Mouse (Mus musculus): Measurements from ENCODE around the gene Tfec.

The Tfec gene

DNA sequence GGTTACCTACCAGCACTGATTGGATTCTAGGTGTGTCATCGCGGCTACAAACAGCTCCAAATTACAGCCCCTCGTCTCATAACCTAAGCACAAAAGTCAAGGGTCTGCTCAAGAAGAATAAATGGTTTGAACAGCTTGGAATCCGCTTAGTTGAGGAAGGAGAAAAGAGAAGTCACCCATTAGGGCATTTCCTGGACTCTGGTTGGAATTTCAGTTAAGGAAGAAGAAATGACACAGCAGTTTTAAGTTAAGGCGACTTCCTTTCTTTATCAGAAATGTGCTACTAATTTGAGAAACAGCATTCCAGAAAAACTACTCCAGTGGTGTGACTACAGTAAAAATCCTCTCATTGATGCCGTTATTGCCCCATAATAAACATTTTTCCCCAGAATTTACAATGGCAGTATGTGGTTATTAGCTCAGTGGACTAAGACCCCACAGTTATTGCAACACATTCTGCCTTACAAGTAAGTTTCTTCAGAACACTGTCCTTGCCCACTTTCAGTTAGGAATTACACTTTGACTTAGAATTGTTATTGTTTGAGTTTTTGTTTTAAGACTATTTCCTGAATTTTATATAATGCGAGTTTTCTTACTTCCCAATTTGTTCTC lies at the start of gene Tfec:
Tfec (minus strand) TSS at position 191 of the 612 bp plus-strand sequence.
- in situ Hi-C loops (cut with MboI, MseI), result no loop called here

DNA sequence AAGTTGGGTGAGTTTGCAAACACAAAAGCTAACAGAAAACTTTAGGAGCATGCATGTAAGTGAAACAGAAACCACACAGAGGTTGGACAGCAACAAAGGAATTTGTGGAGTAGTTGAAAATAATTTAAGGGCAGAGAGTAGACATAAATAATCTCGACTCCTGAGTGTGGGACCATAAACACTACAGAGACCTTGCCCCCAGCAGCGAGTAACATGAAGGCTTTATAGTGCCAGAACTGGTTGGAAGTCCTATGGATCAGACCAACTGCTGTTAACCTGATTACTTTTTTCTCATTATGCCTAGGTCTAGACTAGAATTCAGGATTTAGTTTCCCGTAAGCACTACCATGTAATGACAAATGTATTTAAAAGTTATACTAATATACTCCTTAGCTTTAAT lies 49.6 kb upstream of the Tfec start:
- in situ Hi-C loops (cut with MboI, MseI), result no loop called here

DNA sequence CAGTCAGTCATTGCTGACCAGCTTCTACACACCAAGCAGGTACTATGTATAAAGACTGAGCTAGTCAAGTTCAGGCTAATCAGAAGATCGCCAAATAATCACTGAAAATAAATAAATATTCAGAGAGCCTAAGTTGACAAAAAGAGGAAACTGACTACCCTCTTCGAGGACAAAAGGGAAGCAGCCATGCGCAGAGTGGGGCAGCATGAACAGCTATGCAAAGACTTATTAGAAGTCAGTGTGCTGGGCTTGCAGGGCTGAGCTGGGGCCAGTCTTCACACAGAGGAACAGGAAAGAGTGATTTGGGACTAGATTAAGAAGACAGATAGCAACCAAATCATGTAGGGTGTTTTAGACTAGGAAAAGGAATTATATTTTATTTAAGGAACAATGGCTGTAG lies 45.3 kb upstream of the Tfec start:
- in situ Hi-C loops (cut with MboI, MseI), result no loop called here

DNA sequence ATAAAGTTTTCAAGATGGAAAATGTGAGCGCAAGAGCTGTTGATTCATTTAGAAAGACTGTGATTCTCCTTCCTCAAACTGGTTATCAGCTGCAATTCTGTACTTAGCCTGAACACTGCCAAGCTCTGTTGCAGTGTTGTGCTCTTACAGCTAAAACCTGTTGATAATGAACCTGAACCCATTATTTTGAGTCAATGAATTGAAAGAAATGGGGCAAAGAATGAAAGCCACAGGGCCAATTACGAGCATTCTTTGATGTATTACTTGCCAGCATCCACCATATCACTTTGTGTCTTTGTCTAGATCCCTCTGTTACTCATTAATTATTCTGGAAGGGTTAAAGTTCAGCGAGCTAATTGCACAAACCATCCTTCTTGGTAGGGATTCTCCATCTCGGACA lies 44.2 kb upstream of the Tfec start:
- in situ Hi-C loops (cut with MboI, MseI), result no loop called here

DNA sequence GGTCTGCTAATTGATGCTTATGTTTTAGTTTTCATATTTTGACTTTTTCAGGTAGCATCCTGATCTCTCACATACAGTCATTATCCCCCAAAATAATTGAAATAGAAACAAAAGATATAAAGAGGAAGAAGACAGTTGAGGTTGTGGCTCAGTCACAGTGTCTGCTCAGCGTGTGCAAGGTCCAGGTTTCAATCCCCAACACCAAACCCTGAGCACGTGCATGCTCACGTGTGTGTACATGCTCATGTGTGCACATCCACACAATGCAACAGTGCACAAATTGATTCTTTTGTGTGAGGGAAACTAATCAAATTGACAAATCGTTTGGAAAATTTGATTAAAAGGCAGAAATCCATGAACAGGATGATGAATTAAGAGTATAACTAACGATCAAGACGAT lies 32.8 kb upstream of the Tfec start:
- in situ Hi-C loops (cut with MboI, MseI), result no loop called here

DNA sequence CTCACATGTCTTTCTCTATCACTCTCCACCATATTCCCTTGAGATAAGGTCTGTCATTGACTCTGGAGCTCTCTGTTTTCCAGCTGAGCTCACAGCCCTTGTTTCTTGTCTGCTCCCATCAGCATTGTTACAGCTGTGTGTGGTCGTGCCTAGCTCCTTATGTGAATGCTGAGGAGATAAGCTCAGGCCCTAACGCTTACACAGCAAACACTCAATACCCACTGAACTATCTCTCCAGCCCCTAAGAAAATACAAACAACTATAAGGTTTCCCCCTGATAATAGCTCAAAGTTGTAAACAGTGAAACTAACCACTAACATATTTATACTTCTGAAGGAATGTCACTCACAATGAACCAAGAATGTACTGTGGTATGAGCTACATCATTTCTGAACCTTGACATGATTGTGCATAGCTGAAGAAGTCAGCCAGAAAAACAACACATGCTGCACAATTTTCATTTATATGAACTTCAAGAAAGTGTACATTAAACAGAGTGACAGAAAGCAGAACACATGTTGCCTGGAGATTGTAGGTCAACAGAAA lies 21.9 kb upstream of the Tfec start:
- in situ Hi-C loops (cut with MboI, MseI), result no loop called here

DNA sequence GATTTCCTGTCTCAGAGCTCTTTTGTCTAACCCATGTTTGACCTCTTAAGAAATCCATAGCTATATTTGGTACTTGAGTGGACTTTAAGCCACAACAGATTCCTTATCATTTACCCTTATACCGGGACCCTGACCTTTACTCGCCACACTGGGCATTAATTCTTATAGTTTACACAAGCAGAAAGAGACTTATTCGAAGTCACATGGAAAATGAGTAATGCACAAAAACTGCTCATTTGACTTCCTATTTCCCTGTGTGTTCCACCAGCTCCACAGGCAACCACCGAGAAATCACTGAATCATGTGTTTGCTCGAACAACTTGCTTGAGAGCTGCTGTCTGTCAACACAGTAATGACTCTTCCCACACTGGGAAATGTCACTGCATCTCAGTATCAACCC lies 6.4 kb downstream of the Tfec start:
- in situ Hi-C loops (cut with MboI, MseI), result no loop called here

DNA sequence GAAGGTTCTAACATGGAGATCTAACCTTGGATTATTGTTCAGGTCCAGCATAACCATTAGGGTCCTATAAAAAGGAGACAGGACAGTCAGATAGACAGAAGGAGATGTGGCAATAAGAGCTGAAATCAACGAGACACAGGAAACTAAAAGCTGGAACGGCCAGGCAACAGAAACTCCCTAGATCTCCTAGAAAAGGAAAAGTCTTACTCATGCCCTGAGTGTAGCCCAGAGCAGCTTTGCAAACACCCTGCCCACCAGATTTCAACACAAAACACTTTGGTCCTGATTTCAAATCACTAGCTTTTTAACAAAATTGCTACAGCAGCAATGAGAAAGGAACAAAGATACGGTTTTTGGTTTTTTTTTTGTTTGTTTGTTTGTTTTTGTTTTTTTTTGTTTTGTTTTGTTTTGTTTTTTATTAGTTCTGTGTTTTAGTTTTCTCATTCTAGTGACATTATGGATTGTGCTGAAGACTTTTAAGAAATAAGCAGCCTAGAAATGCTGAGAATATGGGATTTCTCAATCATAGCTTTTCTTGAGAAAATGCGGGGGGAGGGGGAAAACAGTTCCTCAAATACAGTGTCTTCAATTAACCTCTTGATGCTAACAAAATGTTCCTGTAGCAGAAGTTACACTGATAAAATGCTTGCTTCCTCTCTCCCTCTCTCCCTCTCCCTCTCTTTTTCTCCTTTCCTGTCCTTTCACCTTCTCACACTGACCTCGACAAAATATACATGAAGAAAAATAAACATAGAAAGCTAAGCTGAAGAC lies 14.5 kb downstream of the Tfec start:
- in situ Hi-C loops (cut with MboI, MseI), result no loop called here

DNA sequence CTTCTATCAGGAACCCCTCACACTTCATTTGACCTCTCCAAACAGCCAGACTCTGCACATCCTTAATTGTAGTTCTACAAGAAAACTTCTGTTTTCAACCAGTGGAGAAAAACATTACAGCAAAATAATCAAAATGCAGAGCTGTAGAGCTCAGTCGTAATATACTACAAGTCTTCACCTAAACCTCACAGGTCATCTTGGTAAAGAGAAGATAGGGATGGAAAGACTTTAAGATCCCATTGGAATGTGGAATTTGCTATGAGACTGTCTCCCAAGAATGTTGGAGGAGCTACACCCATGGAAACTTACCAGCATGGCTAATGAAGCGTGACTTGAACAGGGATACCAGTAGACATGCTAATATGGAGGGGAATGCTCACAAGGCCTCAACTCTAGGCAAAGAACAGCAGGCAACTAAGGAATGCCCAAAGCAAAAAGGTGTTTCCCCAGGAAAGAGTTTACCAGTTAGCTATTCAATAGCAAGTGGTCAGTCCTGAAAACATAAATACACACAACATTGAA lies 24.2 kb downstream of the Tfec start:
- in situ Hi-C loops (cut with MboI, MseI), result no loop called here

DNA sequence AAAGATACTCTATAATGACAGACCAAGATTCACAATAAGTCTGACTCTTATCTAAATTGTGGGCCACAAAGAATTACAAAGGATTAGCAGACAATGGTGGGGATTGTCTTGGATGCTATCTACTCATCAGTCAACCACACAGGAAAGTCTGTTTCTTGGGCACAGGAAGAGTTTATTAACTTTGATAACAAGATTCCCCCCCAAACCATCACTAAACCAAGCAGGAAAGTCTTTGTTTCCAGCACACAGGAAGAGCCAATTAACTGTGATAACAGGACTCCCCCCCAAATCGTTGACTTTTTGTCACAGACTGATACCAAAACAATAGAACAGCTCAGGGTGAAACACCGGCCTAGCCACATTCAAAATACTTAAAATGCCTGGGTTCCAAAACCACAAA lies 28.2 kb downstream of the Tfec start:
- in situ Hi-C loops (cut with MboI, MseI), result no loop called here

DNA sequence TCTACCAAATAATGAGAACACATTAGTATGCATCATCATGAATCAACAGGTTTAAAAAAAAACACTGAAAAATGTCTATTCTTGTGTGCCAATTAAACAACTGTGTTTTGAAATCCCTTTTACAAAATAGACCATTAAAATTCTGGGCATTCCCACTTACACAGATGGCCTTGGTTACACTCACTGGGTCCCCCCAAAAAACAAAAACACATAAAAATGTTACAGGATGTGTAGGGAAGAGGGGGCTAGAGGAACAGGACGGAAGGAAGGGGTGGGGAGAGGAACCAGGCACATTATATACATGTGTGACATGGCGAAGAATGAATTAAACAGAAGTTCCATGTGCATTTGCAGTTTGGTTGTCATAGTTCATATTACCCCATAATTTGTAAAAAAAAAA lies 29.9 kb downstream of the Tfec start:
- in situ Hi-C loops (cut with MboI, MseI), result no loop called here

DNA sequence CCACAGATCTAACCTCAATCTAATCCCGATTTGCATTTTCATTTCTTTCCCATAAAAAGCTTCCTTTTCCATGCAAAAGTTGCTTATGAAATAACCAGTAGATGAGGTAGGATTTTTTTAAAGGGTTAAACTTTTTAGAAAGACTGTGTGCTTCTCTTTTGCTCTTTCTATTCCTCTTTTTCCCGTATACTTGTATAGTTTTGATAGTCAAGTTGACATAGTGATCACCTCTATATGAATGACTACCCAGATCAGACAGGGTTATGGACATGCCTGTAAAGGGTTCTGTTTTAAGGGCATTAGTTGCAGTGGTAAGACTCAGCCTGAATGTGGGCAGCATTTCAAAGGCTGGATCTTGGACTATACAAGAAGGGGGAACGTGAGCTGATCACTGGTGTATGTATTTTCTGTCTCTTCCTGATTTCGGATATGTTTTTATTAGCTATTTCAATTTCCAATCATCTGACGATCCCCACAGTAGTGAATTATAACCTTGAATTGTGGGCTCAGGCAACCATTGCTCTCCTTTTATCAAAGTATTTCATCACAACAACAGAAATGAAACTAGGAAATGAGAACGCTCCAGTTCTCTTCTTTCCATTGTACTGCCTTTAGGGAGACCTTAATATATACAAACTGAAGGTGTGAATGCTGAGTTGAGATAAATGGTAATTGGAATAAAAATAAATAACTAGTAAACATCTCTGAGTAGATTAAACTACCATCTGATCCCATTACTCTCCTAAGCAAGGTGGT lies 35.3 kb downstream of the Tfec start:
- in situ Hi-C loops (cut with MboI, MseI), result no loop called here

DNA sequence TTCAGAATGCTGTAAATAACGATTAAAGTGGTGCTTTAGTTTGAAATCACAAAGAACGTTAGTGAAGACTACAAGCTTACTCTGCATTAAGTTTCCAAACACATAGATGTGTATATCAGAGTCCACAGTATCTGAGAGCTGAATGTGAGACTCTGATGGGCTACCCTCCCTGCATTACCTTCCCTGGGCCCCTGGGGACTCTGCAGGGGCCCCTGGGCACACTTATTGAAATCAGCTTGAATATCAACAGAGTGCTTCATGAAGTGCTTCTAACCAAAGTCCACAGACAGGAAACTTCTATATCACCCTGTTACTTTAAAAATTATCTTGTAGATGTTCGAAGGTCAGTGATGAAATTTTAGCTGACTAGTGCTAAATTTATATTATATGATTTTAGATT lies 36.2 kb downstream of the Tfec start:
- in situ Hi-C loops (cut with MboI, MseI), result no loop called here

DNA sequence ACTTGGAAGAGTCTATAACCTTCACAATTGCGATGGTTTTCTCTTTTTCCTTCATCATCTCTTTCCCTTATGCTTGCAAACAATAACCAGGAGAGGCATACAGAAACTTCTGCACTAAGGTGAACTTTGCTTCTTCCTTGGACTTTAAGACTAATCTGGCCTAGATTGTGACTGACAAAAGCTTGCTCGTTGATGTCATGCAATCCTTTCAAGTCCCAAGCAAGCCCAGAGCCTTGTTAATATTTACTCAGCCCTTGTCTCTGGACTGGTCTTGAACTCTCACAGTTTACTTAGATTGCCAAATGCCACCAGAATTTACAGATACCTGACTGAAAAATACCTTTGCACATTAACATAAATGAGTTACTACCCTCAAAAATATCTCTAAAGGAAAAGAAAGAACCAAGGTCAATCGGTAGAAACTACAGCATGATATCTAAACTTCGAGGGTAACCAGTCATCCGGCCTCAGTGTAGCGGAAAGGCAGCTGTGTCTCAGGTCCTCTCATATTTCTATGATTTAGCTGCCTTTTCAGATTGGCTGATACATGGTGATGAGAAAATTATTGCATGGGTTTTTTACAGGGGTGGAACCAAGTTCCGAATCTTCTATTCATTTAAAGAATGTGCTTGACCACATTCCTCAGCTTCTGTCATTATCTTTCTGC lies 42.2 kb downstream of the Tfec start:
- in situ Hi-C loops (cut with MboI, MseI), result no loop called here

DNA sequence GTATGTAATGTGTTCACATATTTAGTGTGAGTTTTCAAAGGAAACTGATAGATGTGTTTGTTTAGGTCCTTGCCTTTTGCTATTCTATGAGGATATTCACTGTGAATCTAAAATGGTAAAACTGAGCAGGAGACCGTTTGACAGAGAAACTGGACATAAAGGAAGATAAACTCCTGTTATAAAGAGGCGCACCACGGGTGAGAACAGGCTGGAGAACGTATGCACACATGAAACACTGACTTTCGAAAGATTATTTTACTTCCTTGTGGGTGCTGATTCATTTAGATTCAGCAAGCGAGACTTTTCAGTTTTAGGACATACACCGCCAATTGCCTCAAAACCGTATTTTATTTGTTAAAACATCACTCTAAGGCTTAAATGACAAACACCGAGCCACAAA lies 43.3 kb downstream of the Tfec start:
- in situ Hi-C loops (cut with MboI, MseI), result no loop called here

DNA sequence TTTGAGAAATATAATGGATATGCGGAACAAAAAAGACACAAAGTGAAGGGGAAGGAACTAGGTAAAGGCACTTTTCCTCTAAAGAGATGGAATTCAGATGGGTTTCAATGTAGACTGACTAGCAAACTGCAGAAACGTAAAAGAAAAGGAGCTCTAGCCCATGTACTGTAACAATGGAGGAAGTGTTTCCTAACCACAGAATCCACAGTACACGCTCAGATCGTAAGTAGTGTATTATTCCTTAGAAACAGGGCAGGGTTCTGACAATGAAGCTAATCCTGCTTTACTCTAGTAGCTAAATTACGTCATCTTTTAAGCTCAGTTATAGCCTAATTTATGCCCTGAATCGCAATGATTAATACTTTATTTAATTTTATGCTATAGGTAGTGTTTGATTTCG lies 51.7 kb downstream of the Tfec start:
- in situ Hi-C loops (cut with MboI, MseI), result no loop called here

DNA sequence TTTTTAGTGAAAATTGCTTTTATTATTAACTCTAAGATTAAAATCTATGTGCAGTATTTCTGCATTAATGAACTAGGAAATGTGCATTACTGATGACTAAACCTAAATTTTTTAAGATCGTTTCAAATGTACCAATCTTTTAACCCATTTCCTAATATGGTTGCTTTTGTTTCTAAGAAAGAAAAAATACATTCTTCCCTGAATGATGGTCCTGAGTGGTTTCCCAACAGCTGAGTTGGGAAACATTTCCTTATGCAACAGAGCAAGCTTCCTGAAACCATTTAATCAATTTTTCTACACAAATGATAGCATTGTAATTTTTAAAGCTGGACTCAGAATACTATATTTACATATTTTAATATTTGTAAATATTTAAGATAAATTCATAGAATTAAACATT lies 62.6 kb downstream of the Tfec start:
- in situ Hi-C loops (cut with MboI, MseI), result no loop called here

DNA sequence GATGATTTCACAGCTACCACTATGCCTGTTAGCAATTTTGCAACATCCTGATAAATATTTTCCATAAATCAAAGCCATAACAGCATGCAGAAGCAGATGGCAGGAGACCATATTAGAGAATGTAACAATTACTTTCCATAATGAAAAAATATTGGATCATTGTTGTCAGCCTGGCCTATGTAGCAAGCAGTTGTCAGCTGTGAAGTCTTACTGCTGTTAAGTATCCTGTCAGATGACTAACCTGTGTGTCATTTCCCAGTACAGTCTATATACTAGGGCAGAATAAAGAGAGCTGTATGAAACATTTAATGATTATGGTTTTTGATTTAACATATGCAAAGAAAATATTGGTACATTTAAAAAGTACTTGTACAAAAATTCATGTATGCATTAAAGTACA lies 69.9 kb downstream of the Tfec start:
- in situ Hi-C loops (cut with MboI, MseI), result no loop called here

DNA sequence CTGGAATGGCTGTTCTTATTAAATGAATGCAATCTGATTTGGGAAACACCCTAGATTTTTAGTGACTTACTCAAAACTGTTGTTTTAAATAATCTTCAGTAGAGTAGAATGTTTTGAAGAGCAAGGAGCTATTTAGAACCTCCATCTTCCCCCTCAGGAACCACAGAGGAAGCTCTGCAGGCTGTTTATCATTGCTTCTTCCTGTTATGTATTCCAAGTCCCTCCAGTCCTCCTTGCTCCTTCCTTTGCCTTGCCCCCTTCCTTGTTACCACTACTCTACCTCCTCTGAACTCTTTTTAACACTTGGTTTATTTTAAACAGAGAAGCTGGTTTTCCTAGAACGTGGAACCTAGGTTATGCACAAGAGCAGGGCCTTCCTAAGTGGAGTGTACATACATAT lies 76.3 kb downstream of the Tfec start:
- in situ Hi-C loops (cut with MboI, MseI), result no loop called here

DNA sequence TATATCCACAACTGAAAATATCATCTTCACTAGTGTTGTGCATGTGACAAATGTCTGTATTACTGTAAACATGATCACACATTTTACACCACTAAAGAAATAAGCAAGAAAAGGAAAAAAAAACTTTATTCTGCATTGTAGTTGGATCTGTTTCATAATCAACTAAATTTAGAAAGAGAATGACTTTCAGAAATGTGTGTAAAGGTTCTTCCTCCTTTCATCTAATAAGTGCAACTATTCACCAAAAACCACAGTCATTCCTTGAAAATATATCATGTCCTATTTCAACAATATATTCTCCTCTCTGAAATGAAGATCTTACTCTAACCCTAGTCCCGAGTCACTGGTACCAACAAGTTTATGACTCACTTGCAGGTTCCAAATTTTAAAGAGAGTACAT lies 91.9 kb downstream of the Tfec start:
- in situ Hi-C loops (cut with MboI, MseI), result no loop called here

DNA sequence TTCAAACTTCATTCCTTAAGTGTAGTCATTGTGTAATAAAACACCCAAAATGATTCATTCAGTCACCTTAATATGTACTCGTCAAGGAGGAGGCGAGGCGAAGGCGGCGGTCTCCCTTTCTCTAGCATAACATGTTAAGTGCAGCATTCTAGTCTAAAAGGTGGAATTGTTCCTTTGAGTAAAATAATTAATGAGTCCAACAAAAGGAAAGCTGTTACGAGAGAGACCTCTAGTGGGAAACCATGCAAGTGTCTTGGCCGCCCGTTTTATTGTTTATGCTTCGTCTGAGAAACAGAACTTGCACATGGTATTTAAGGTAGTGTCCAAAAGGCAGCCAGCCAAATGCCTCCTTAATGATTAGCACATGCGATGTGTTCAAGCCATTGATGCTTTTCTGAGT lies 100.6 kb downstream of the Tfec start:
- in situ Hi-C loops (cut with MboI, MseI), result no loop called here

DNA sequence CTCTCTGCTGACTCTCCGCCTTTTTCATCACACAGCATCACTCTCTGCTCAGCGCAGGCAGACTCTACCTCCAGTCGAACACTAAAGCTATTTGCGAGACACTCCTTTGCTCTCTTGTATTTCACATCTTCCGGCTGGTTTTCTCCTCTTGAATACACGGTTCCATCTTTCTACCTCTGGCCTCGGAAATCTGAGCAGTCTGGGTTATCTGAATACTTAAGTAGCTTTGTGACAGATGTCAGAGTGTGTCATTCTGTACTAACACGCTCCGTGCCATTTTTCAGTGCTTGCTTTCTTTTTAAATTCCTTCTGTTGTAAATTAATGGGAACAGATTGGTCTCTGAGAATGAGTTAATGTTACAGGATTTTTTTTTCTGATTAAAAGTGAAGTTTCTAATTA lies 101.3 kb downstream of the Tfec start:
- in situ Hi-C loops (cut with MboI, MseI), result no loop called here

All from T-helper 1 cell (primary cell).